In genomic region chr19:31304760-31305159, GRCm38 (mm10) we compare ENCODE assay signal across 24 mouse cellular contexts.
"Had no signal": no experiment of that assay in that cellular context is flagged by ENCODE, and none has a peak within 500 bp of the region (broad histone marks: within the 10 kb centered on the region; RNA-seq: fewer than 3 reads in every experiment).

No protein-coding gene starts in this region.

- H3K4me1 ChIP-seq: heart, embryonic 10.5 days; heart, embryonic 12.5 days; hindbrain, embryonic 10.5 days; hindbrain, embryonic 12.5 days; intestine, embryonic 15.5 days; limb, embryonic 13.5 days; limb, embryonic 15.5 days had no signal

- H3K9ac ChIP-seq: heart, embryonic 12.5 days; hindbrain, embryonic 12.5 days; hindbrain, embryonic 14.5 days; intestine, embryonic 15.5 days; limb, embryonic 13.5 days; limb, embryonic 15.5 days had no signal

- ATAC-seq: hindbrain, embryonic 16.5 days; inflammation-experienced regulatory T-cells, adult 6 months; intestine, embryonic 15.5 days; intestine, postnatal 0 days had no signal

- H3K27me3 ChIP-seq: heart, embryonic 12.5 days; hindbrain, embryonic 12.5 days; intestine, embryonic 15.5 days; limb, embryonic 13.5 days; limb, embryonic 15.5 days had no signal

- H3K36me3 ChIP-seq: heart, embryonic 10.5 days; heart, embryonic 12.5 days; hindbrain, embryonic 10.5 days; hindbrain, embryonic 12.5 days; intestine, embryonic 15.5 days; limb, embryonic 13.5 days; limb, embryonic 15.5 days had no signal

- H3K4me2 ChIP-seq: heart, embryonic 12.5 days; hindbrain, embryonic 12.5 days; hindbrain, embryonic 14.5 days; intestine, embryonic 15.5 days; limb, embryonic 13.5 days; limb, embryonic 15.5 days had no signal

- H3K9me3 ChIP-seq: heart, embryonic 10.5 days; heart, embryonic 12.5 days; hindbrain, embryonic 10.5 days; hindbrain, embryonic 12.5 days; intestine, embryonic 15.5 days; limb, embryonic 13.5 days; limb, embryonic 15.5 days had no signal

- H3K27ac ChIP-seq: gastrocnemius, adult 2 months; heart, embryonic 10.5 days; hindbrain, embryonic 10.5 days; hindbrain, embryonic 12.5 days; hindbrain, embryonic 14.5 days; intestine, embryonic 15.5 days; layer of hippocampus, adult 2 months; limb, embryonic 13.5 days; limb, embryonic 15.5 days had no signal

- DNase-seq: gastrocnemius, adult 2 months; gastrocnemius, postnatal 10 days; gastrocnemius, postnatal 25 days; heart, adult 18-20 months; heart, postnatal 10 days; heart, postnatal 4 days; kidney, adult 18-20 months; kidney, adult 8-10 months; kidney, postnatal 10 days; kidney, postnatal 25 days; kidney, postnatal 4 days; left cerebral cortex, postnatal 4 days had no signal

- H3K4me3 ChIP-seq: gastrocnemius, adult 2 months; heart, embryonic 10.5 days; heart, embryonic 12.5 days; hindbrain, embryonic 10.5 days; hindbrain, embryonic 12.5 days; intestine, embryonic 15.5 days; layer of hippocampus, adult 2 months; limb, embryonic 13.5 days; limb, embryonic 15.5 days had no signal
